Mouse (Mus musculus) ES-Bruce4 (cell line): ENCODE measurements around the gene Rnf223.

Source experiments
- CTCF ChIP-seq: IDR thresholded peaks from one replicate; pipeline ENCODE4 v1.8.1; 2011; ENCODE audit warnings: low read depth, low read length
- POLR2A ChIP-seq: IDR thresholded peaks from one replicate; pipeline ENCODE4 v1.8.1; 2011; ENCODE audit warnings: low read length; ENCODE audit not compliant: insufficient read depth

DNA sequence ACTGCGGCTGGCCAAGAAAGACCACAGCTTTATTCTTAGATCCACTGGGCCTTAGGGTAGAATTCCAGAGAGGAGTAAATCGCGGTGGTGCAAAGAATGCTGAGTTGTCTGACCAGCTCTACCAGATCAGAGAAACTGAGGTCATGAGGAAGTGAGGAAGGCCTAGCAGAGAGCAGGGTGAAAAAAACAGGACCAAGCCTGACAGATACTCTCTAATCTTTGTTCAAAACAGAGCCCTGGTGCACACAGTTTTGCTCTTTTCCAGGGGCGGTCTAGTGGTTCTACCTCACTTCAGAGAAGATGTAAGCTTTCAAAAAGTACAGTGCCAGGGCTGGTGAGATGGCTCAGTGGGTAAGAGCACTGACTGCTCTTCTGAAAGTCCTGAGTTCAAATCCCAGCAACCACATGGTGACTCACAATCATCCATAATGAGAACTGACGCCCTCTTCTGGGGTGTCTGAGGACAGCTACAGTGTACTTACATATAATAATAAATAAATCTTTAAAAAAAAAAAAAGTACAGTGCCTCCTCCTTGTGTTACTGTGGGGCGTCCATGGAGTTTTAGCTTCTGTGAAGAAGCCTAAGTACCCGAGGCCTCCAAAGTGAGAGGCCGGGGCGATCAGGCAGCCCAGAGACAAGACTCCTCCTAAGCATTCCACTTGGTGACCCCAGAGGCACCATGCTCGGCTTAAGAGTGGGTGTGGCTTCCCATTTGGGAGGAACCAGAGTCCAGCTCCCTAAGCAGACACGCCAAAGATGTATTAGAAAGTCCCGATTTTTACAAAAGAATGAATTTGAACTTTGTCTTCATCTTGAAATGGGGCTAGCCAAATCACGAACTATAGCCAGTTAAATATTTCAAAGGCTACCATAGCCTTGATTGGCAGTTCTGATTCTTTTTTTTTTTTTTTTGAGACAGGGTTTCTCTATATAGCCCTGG is 21.4 kb upstream of the Rnf223 start:
- TF ChIP-seq POLR2A (no peak), CTCF (no peak)
